Mouse (Mus musculus): ENCODE data around the gene Camkv. TPM values are rescaled to one million over a fixed set of nuclear protein-coding genes. Genes with fewer than 3 reads are reported as not detected.

Gene Camkv
- total RNA-seq (2023), result not detected

DNA sequence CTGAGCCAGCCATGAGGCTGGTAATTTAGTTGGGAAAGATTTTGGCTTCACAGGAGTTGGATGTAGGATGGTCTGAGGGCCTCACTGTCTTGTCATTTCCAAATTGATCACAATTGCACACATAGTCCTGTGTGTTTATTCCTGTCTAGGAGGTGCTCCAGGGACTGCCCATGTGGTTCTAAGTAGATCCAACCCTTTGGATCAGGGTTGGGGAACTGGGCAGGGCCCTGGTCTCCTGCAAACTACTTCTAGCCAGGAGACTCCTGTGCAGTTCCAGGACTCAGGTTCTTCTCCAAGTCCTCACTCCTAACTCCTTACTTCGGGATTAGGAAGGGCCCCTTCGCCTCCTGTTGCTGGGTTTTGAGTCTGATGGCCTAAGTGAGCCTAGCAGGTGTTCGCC, at the start of gene Camkv:
Gene Camkv (plus strand): TSS at position 301 of the 400 bp plus-strand sequence.

DNA sequence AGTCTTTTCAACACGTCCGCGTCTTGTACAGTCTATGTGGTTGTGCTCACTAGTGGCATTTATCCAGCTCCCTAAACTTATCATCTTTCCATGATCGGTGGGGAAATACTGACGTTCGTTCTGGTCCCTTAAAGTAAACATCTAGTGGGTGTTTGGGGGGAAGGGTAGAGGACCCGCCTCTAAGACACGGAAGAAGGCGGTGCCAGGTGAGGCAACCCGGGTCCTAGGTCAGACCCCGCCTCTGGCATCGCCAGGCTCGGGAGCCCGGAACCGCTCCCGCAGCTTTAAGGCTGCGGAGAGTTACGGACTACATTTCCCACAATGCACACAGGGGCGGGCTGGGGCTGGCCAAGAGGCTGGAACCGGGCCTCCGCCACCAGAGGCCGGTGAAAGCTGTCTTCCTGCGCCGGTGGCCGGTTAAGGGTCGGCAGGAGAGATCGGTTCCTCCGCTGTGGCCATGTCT, 47.6 kb upstream of the Camkv start, which contains the start of gene Mon1a:
Gene Mon1a (plus strand): TSS at position 348 of the 463 bp plus-strand sequence.

DNA sequence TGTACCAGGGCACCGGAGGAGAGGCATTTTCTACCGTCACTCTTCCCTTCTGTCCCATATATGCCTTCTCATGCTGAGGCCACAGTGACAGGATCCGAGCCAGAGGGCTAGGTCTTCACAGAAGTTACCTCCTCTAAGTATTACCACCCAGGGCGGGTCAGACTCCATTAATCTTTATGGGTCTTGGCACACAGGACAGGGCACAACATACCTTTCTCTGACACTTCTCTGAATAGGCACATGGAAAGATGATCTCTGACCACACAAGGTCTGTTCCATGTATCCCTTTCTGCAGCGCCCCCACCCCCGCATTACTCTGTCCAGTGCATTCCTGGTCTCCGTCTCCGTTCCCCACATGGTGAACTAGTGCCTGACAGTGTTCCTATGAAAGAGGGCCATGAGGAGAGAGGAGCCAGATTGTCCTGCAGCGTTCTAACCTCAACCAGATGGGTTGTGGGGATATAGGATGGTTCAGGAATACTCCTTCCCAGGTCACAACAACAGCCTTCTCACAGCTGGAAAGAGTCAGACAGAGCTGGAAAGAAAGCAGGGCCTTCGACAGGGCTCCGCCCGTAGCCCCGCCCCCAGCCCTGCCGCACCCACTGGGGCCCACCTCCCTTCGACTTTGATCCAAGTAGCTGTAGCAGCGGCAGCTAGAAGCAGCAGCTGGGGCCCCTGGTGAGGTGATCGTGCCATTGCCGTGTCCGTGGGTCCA, 29.1 kb upstream of the Camkv start, which contains the start of gene Mst1r:
Gene Mst1r (plus strand): TSS at position 622 of the 715 bp plus-strand sequence.

DNA sequence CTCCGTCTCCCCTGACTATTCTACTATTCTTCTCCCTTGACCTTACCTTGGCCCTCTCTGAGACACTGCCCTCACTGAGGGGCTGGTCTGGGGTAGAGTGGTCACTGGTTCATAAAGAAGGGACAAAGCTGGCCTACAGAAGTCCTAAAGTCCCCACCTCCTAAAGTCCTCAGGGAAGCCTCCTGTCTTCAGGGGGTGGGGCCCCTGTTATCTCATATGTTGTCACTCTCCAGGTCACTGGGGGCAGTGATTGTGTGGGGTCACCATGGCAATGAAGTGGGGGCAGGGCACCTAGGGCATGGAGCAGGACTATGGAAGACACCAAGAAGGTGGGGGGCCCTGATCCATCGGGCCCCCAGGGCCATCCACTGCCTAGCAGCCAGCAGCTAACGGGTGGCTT, 7.3 kb upstream of the Camkv start, which contains the start of gene Actl11:
Gene Actl11 (plus strand): TSS at position 301 of the 400 bp plus-strand sequence.

DNA sequence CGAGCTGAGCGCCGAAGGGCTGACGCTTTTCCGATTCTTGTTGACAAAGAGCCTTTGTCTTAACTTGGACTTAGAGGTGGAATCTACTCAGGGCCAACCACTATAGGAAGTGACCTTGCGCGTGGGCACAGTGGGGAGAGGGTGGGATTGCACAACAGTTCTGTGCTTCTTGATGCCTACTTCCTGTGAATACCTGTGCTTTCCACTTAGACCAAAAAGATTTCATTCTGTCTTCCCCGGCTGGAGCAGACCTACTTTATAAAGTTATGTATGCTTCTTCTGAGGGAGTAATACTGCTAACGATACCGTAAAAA, 14.4 kb downstream of the Camkv start, which contains the start of gene Traip:
Gene Traip (plus strand): TSS at position 215 of the 314 bp plus-strand sequence.

DNA sequence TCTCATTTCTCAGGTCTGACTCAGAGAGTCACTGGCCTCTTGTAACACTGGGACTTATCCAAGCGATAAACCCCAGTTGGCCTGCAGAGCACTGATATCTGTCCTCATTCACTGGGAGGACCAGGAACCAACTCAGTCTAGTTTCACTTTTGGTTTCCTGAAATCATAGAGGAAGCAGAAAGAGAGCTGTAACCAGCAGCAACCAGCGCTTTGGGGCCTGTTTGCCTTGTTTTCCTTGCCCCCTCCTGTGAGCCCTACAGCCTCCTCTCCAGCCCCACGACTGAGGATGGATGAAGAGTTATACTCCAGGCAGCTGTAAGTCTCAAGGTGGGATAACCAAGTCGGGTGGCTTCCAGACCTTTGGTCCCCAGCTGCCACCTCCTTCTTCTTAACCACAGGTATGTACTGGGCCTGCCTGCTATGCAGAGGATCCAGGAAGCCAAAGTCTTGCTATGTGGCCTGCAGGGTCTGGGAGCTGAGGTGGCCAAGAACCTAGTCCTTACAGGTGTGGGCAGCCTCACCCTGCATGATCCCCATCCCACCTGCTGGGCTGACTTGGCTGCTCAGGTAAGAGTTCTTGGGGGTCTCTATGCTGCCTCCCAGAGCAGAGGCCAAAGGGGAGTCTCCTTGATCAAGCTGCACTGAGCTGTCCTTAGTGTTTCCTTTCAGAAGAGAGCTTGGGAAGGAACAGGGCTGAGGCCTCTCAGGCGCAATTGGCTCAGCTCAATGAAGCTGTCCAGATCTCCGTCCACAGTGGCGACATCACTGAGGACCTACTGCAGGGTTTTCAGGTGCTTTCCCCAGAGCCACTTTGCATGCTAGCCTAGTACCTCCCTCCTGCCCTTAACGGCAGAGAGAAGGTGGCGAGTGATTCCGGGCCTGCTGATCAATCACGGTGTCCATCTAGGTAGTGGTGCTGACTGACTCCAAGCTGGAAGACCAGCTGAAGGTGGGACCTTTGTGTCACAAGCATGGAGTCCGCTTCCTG, 40.2 kb downstream of the Camkv start, which contains the start of gene Uba7:
Gene Uba7 (plus strand): TSS at position 107 of the 988 bp plus-strand sequence.

DNA sequence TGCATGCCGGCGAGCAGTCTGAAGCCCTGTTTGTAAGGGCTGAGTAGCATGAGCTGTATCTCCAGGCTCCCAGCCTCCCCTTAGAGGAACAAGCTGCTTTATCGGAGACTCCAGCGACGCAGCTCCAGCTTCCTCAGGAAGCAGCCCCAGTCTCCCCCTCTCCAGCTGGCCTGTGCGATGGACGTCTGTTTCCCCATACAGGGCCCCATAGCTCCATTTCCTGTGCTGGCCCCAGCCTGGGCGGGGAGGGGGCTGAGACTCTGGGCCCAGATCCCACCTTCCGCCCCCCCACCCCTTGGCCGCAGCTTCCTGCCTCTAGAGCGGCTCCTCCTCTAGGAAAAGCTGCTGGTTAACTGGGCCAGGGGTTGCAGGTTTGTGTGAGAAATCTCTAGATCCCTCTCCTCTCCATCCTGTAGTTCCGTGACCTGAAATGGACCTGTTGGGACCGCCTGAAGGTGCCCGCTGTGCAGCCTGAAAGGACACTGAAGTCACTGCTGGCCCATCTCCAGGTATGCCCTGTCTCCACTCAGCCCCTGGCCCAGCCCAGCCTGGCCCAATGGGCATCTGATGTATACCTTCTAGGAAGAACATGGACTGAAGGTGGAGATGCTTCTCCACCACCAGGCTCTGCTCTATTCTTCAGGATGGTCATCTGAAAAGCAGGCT, 47.3 kb downstream of the Camkv start, which contains the start of gene Gm20661:
Gene Gm20661 (plus strand): TSS at position 378 of the 666 bp plus-strand sequence.

DNA sequence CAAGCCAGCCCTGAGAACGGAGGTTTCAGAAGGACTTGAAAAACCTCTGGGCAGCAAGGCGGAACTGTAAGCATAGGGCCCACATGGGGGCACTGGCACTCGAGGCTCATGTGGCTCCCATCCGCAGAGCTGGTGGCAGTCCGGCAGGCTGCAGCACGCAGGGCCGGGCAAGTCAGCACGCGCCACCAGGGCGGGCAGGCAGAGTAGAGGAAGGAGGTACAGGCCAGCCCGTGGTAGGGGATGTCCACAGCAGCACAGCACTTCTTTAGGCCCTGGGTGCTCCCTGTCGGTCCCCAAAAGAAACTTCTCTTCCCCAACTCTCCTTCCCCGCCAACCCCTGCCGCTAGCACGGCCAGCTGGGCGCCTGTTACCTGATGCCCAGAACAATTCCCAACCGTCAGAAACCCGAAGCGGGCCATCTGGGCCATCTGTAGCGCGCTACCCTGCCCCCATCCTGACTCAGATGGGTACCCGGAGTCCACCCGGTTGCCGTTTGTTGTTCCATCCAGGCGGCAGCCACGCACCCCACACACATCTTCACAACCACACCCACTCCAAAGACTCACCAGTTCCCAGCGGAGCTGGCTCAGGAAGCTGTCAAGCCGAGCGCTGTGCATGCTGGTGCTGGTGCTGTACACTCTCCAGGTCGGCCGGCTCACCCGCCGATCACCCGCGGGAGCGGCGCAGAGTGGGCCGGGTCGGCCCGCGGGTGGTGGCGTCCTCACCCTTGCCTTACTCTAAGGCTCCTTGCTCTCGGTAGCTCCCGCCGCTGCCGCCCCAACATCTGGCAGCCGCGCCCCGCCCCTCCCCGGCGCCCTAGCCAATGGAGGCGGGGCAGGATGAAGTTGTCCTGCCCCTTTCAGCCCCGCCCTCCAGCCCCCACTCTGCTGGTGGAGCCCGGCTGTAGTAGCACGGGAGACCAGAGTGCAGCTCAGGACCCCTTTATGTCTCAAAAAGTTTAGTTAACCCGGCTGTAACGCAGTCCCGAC, 50.0 kb downstream of the Camkv start, which contains the start of gene Inka1:
Gene Inka1 (minus strand): TSS at position 749 of the 989 bp plus-strand sequence.

DNA sequence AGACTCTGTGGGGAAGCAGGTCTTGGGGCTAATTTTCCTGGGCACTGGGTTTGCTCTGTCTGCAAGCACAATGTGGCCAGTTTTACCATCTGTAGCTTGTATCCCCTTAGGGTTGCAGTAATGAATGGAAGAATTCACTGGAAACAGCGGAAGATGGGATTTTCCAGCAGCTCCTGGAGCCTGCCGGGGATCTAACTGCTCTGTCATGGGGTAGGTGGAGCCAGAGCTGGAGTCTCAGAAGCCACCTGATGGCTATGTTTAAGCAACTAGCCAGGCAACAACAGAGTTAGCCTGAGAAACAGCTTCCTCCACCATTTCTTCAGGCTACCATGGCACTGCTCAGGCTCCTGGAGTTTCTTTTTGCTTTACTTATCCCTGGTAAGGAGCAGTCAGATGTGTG, 56.7 kb downstream of the Camkv start, which contains the start of gene Cdhr4:
Gene Cdhr4 (plus strand): TSS at position 301 of the 400 bp plus-strand sequence.

DNA sequence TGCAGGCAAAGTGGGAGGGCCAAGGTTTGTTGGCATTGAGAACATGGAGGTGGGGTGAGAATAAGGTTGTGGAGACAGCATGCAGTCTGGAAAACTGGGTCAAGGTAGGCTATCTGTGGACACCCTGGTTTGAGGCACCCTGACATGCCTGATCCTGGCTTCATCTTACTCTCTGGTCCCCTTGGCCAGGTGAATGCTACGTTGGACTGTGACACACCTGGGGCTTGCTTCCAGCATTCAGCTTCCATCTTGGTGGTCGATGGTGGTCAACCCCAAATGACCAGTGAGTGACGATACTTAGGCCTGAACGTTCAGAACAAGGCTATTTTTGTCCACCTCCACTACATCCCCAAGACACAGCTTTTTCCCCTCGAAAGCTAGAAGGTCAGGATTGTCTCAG, 60.6 kb downstream of the Camkv start, which contains the start of gene Gm20662:
Gene Gm20662 (plus strand): TSS at position 301 of the 400 bp plus-strand sequence.

Other genes with a start within 250 kb of the Camkv start
- 1.3 TPM for gene Sema3f, start 225.2 kb upstream of the Camkv start, total RNA-seq (2023)
- gene Rbm5, start 164.7 kb upstream of the Camkv start, total RNA-seq (2023), result 249 TPM
- gene Rbm6, start 62.4 kb upstream of the Camkv start, total RNA-seq (2023), result 149 TPM
- gene Mon1a, start 47.5 kb upstream of the Camkv start, total RNA-seq (2023), result 14.0 TPM
- not detected for gene Mst1r, start 28.8 kb upstream of the Camkv start, total RNA-seq (2023)
- gene Actl11, start 7.2 kb upstream of the Camkv start, total RNA-seq (2023), result not detected
- gene Traip, start 14.5 kb downstream of the Camkv start, total RNA-seq (2023), result 7.0 TPM
- gene Uba7, start 39.8 kb downstream of the Camkv start, total RNA-seq (2023), result 171 TPM
- 1.1 TPM for gene Gm20661, start 47.4 kb downstream of the Camkv start, total RNA-seq (2023)
- not detected for gene Inka1, start 50.2 kb downstream of the Camkv start, total RNA-seq (2023)
- gene Cdhr4, start 56.8 kb downstream of the Camkv start, total RNA-seq (2023), result 2.6 TPM
- 7.3 TPM for gene Gm20662, start 60.7 kb downstream of the Camkv start, total RNA-seq (2023)
- gene Ip6k1, start 66.8 kb downstream of the Camkv start, total RNA-seq (2023), result 133 TPM
- 23.7 TPM for gene Gmppb, start 113.6 kb downstream of the Camkv start, total RNA-seq (2023)
- 5.9 TPM for gene Amigo3, start 117.5 kb downstream of the Camkv start, total RNA-seq (2023)
- gene Mst1, start 144.8 kb downstream of the Camkv start, total RNA-seq (2023), result 0.26 TPM
- gene Rnf123, start 147.7 kb downstream of the Camkv start, total RNA-seq (2023), result 172 TPM
- gene Apeh, start 158.9 kb downstream of the Camkv start, total RNA-seq (2023), result 121 TPM

Data from CD4-positive naive resting alpha-beta T cell, adult 76 days (primary cell).